Mouse (Mus musculus): ENCODE measurements around the gene Ldhd.

The Ldhd gene

DNA sequence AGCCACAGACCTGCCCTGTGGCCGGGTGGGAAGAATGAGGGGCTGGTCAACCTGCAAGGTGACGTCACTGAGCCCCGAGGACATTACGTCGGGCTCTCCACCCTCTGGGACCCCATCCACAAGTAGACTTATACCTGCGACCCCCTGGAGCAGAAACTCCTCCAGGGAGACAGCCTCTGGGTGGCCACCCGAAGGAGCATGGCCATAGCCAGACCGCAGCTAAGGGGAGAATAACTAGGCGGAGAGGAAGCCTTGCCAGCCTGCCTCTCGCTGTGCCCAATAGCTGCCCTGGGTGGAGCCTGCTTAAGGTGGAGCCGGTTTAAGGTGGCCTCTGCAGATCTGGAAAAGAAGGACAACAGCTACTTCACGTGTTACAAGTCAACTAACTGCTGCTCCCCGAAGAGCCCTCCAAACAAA lies at the start of gene Ldhd:
Gene Ldhd, minus strand, starts transcription at position 270 of the 417 bp plus-strand sequence.
- DNase-seq (ENCODE audit: low read depth) = peak; percentile 42

DNA sequence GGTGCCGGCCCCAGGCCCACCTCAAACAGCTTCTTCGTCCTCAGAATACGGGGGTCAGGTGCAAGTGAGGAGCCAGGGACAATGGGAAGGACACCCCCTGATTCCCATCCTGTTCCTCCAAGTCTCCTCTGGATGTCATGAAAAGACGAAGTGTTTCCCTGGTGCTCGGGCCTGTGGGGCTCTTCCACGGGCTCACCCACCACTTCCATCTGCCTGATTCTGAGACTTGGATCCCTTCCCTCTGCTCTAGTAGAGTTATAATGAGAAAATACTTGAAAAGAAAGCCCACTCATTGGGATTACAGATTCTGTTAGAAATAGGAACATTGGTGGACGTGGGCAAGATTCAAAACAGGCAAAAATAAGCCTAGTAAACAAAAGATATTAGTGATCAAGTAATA lies 48.7 kb upstream of the Ldhd start:
- DNase-seq (ENCODE audit: low read depth) = no peak

DNA sequence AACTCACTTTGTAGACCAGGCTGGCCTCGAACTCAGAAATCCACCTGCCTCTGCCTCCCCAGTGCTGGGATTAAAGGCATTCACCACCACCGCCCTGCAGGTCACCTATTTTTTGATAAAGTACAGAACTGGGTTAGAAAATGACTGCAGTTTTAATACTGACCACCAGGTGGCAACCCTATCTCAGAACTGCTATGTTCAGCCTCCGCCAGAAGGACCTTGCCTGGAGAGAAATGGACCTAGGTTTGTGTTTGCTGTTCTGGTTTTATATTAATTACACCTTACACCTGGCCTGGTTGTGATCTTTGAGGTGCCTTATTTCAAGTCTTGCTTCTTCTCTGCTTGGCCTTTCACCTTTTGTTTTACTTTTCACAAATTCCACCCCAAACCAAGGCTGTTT lies 47.9 kb upstream of the Ldhd start:
- DNase-seq (ENCODE audit: low read depth) = peak; percentile 79

DNA sequence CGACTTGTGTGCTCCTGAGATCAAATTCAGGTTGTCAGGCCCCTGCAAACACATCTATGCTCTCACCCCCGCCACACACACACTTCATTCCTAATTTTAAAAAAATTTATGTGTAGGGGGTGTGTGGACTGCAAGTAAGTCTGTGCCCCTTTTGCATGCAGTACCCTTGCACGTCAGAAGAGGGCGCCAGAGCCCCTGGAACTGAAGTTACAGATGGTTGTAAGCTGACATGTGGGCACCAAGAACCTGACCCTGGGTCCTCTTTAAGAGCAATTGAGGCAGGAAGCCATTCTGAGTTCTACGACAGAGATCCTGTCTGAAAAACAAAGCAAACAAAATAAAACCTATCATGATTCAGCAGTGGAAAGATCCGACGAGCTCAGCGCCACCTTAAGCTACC lies 46.1 kb upstream of the Ldhd start:
- peak; percentile 59 for DNase-seq (ENCODE audit: low read depth)

DNA sequence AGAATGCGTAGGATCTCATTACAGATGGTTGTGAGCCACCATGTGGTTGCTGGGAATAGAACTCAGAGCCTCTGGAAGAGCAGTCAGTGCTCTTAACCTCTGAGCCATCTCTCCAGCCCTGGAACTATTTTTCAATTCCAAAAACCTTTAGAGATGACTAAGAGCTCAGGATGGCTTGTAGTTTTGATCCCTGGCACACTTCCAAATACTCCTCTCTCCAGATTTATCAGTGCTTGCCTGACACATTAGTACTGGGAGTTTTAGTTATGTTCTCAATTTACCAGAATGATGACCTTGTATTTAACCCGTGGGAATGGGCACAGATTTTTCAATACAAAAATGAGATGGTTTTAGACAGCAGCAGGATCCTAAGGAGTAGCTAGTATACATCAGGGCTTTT lies 36.6 kb upstream of the Ldhd start:
- no peak for DNase-seq (ENCODE audit: low read depth)

DNA sequence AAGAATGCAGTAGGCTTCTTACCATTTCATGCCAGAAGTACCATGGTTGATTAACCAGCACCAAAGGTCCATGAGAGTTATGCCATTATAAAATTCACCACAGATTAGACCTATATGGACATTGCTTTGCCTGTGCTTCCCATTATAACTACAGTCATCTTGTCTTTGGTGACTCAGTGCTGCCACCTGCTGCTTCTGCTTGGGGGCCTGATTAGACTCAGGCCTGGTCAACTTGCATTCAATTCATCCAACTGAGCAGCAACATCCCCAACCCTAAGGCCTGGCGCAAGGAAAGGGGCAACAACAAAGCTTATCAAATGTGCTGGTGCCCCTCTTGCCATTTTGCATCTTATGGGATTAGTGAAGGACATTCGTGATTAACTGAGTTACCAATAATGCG lies 32.3 kb upstream of the Ldhd start:
- DNase-seq (ENCODE audit: low read depth) = peak; percentile 71

DNA sequence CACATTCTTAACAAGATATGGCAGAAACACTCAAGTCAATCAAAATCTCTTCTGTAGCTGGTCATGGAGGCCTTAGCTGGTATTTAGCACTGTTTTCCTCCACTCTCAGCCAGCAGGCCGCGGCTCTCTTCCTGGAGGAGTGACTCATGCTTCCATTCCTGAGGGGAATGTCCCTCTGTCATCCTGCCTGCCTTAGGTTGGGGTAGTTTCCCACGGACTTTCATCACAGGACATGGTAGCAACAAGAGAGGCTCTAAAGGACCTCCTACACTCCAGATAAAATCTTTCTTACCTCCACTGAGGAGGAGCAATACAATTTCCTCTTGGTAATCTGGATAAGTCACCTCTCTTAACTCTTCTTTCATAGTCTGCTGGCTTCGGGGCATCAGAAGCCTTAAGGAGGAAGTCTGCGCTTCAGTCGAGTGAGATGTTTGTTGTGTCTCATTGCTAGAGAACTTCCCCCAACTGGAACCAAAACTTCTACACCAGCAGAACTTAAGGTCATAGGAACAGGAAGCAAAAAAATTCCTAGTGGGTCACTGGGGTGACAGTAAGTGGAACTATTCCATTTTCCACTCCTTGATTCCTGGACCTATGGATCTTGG lies 28.7 kb upstream of the Ldhd start:
- DNase-seq (ENCODE audit: low read depth) = no peak

DNA sequence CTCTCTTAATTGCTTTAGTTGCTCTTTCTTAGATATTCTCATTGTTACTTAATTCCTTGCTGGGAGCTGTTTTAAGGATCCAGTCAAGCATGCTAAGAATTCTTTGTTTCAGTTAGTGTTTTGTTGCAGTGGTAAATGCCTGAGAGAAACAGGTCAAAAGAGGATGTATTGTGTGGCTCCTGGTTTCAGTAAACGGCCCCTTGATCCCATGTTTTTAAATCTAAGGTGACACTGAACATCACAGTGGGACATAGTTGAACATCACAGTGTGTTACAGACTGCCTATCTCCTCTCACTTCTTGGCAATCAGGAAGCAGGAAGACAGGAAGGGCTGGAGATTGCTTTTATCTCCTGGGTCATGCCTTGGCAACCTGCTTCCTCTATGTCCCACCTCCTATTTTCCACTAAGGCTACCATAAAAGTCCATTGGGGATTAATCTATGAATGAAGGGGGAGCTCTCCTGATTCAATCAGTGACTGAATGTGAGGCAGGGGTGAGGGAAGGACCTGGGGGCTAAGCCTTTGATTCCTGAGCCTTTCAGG lies 27.2 kb upstream of the Ldhd start:
- no peak for DNase-seq (ENCODE audit: low read depth)

DNA sequence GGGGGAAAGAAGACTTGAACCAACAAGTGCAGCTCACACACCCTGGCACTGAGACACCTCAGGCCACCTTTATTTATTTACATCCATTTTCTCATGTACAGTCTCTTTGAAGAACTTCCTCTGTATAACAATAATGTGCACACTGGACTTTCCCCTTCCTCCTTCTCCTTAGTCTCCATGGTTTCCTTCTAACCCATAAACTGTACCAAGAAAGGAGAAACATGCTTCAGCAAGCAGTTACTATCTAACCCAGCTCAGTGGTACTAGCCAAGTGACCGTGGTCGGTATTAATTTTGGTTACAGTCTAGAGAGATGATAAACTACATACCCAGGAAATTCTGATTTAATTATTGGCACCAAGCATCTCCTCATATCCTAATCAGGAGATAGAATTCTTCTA lies 23.4 kb upstream of the Ldhd start:
- DNase-seq (ENCODE audit: low read depth) = no peak

DNA sequence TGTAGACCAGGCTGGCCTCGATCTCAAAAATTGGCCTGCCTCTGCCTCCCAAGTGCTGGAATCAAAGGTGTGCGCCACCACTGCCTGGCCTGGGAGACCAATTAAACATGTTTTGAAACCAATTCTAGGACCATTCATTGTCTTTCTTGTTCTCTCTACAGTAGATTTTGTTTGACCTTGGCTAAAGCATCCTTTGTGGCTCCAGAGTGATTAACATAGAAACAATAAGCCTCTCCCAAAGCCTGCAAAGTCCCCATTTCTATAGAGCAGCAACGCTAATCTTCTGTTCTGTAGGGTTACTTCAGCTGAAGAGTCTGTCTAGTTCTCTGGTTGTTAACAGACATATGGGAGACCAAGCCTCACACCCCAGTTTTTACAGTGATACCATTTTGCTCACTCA lies 20.5 kb upstream of the Ldhd start:
- DNase-seq (ENCODE audit: low read depth) = no peak

DNA sequence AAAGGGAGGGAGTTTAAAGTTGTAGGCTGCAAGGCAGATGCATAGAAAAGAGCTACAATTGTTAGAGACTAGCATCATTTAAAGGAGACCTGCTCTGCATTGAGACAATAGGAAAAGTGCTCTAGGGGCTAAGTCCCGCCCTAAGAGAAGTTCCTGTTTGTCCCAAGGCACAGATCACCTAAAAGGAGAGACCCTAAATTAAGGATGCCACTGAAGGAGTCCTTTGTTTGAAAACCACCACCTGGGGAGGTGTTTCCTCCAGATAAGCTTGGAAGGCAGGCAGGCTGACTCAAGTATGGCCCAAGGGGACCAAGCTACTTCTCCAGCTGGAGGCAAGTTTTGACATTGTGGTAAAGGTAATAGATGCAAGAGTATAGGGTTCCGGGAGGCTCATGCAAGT lies 18.7 kb upstream of the Ldhd start:
- DNase-seq (ENCODE audit: low read depth) = no peak

DNA sequence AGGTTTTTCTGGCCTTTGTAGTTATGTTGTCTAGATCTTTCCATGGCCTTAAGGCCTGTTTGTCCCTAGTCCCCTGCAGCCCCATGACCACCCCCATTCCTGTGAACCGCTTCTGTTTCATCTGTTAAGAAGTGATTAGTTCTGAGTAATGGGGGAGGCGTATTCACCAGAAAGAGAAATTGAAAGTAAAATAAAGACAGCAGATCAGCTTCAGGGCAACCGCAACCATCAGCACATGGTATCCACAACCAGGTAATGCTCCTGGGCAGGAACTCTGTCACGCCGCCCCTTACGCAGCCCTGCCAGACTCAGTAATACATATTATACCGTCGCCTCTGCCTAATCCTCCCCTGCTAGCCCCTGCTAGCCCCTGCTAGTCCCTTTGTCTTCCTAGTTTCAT lies 15.5 kb upstream of the Ldhd start:
- peak; percentile 76 for DNase-seq (ENCODE audit: low read depth)

DNA sequence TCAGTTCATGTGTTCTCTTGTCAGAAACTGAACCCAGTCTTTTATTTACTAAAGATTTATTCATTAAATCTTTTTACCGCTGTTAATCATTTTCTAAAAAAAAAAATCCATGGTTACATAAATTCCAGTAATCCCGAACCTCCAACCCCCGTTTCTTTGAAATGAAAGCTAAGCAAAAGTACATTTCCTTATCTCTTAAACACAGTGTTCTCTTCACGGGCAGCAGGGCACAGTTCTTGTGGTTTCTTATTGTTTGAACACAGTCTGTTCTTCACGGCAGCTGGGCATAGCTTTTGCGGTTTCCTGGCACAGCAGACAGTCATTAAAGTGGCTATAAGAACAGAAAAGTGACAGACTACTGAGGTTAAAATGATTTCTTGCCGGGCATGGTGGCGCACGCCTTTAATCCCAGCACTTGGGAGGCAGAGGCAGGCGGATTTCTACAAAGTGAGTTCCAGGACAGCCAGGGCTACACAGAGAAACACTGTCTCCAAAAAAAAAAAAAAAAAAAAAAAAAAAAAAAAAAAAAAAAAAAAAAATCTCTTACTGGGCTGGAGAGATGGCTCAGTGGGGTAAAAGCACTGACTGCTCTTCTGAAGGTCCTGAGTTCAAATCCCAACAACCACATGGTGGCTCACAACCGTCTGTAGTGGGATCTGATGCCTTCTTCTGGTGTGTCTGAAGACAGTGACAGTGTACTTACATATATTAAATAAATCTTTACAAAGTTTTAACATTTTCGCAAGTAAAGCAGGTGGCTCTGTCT lies 14.3 kb upstream of the Ldhd start:
- DNase-seq (ENCODE audit: low read depth) = peak; percentile 87

DNA sequence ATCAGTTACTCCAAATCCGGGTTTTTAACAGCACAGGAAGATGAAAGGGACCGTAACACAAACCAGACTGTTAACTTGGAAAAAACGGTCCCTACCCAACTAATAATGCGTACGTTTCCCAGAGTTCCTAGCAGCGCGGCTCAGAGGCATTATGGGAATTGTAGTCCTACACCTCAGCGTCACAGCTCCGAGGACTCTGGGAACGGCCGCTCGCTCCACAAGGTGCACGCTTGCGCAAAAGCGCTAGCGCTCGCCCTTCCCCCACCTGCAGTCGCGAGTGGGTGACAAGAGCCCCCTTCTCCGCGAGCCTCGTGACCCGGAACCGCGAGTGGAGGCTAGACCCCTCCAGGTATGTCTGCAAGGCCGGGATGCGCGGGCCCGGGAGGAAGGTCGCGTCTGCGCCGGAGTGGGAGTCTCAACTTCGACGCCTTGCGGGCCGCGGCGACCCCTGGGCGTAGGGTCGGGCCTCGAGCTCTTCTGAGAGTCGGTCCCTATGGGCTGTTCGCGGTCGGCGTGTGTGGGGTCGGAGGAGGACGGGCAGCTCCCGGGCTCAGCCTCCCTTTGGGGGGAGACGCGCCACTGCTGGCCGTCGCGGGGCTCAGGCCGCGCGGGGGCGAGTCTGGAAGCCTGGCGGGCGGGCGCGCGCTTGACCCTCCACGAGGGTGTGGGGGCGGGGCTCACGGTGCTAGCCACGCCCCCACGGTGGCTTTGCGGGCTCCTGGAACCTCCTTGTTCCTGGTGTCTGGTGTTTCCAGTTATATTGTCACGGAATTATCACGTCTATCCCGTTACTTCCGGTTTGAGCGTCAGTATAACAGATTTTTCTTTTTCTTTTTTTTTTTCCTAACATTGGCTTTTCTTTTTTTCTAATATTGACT lies 13.3 kb upstream of the Ldhd start, which contains the start of gene Zfp1:
Gene Zfp1, plus strand, starts transcription at position 138 of the 878 bp plus-strand sequence.
- peak; percentile 96 for DNase-seq (ENCODE audit: low read depth)

DNA sequence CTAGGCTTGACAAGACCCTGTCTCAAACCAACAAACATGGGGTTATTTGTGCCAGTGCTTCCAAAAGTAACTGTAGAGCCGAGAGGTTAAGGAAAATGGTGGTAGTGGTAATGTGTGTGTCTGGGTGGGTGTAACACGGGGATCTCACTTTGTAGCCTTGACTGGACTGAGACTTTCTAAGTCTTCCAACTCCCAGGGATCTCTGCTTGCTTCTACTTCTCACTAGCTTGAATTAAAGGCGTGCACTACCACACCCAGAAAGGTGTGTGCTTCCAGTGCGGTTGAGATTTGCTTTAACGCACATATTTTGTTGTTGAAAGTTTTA lies 12.7 kb upstream of the Ldhd start:
- DNase-seq (ENCODE audit: low read depth) = no peak

DNA sequence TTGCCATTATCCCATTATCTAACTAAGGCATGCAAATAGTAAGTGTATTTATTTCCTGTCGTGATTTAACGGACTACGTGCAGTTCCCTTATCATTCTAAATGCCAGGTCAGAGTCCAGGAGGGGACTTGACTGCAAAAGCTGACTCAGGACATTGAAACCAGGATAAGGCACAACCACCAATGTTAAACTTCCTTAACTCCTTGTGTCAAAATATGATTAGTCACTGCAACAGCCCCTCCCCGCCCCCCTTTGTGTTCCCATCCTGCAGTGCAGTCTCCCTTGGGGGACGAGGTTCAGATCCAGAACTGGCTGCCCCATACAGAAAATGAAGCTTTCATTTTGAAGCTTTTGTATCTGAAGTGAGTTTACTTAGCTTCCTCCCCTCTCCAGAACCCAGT lies 12.3 kb upstream of the Ldhd start:
- DNase-seq (ENCODE audit: low read depth) = no peak

DNA sequence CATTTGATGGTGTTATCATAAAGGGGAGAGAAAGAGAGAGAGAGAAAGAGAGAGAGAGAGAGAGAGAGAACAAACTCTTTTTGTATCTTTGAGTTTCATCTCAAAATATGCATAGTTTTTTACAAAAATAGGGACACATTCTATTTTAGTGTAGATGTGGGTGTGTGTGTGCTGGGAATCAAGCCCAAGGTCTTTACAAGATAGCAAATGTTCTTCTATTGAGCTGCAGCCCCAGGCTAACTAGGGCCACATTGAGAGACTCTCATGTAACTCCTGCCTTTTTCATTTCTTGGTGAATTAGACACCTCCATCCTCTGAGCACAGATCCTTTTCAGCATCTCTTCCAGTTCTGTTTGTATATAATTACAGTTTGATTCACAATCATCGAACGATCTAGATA lies 10.9 kb upstream of the Ldhd start:
- no peak for DNase-seq (ENCODE audit: low read depth)

DNA sequence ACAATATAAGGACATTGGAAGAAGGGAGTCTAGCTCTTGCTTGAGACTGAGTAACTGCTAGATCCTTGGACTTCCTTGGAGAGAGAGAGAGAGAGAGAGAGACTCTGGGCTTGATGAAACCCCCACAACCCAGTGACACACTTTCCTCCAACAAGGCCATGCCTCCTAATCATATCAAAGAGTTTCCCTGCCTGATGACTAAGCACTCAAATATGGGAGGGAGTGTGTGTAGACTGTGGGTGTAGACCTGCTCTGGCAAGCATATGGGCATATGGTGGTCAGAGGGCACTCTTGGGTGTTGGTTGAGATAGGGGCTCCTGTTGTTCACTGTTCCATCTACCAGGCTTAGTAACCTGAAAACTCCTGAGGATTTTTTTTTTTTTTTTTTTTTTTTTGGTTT lies 7.9 kb upstream of the Ldhd start:
- no peak for DNase-seq (ENCODE audit: low read depth)

DNA sequence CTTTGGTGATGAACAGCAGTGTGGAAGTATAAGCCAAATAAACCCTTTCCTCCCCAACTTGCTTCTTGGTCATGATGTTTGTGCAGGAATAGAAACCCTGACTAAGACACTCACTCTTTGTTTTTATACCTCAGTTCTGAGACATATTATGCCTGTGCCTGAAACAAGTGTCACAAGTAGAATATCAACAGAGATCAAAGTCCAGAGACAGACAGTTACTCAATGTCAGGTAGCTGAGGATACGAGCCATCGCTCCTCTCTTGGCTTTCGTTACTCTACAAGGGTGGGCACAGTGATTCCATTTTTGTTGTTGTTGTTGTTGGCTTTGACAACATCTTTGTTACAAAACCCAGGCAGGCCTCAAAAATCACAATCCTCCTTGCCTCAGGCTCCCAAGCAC lies 2.8 kb upstream of the Ldhd start:
- DNase-seq (ENCODE audit: low read depth) = no peak

DNA sequence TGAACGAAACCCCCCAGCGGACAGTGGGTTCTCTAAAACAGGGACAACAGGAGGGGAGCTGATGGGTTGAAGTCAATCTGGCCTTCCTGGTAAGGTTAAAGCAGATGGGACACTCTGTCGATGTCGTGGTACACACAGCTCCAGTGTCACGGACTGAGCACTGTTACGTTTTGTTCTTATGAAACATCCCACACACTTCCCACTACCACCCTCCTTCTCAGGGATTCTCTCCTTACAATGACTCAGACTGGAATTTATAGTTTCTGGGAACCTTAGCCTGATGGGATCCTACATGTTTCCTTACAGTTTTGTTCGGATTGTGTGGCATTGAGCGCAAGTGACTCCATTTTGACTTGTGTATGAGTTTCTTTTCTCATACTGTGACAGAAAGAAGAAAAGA lies 1.4 kb upstream of the Ldhd start:
- no peak for DNase-seq (ENCODE audit: low read depth)

DNA sequence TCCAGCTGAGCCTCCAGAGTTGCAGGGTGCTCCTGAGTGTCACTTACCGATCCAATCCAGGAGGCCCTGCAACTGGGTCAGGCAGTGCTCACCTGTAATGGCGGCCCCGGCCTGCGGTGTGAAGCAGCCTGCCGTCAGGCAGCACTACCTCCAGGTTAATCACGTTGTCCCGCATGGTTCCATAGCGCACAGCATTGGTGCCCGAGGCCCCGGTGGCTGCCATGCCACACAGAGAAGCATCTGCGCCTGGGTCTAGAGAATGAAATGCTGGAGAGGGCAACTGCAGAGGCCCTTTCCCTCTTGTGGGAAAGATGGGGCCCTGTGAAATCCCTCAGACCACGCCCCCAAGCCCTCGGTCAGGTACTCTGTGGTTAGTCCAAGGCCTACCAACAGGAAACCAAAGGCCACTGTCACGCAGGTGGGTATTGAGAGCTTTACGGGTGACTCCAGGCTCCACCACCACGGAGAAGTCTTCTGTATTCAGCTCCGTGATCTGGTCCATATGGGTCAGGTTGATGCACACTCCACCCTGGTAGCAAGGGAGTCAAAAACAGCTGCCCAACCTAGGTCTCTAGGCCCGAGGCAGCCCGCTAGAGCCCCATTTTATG lies 1.2 kb downstream of the Ldhd start:
- DNase-seq (ENCODE audit: low read depth) = peak; percentile 37

DNA sequence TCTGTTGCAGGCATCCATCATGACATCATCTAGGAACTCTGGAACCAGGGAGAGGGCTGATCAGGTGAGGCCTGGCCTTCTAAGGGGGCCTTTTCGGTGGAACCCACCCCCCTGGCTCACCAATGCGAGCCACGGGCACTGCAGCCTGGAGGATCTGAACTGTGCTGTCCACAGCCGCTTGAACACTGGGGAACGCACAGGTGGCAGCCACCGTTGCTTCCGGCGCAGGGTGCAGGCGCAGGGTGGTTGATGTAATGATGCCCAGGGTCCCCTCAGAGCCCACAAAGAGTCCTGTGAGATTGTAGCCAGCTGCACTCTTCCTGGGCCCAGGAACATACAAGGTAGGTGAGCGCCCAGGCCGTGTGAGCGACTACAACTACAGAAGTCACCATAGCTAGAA lies 1.8 kb downstream of the Ldhd start:
- peak; percentile 43 for DNase-seq (ENCODE audit: low read depth)
